Mouse (Mus musculus) large intestine, adult 2 months (tissue): Measurements from ENCODE around the gene Usp33. TPM values are rescaled to one million over a fixed set of nuclear protein-coding genes. Genes with fewer than 3 reads are reported as not detected.

Source experiments
- DNase-seq: peaks from one replicate; pipeline ENCODE4 v3.0.0-alpha.2; 2012; ENCODE audit warnings: low read depth, low spot score
- WGBS: fragments of 180-500 bp; shearing (Covaris S2); methylation state at CpG from one replicate; pipeline ENCODE4 v1.1.7; 2018; 5-methylcytosine and 5-hydroxymethylcytosine counted together
- polyA plus RNA-seq: library from polyadenylated mRNA; depleted of rRNA; stranded (reverse); fragments of >200 nt; gene quantifications from 2 replicates; pipeline ENCODE4 v1.2.3, GENCODE M21; 2012; rRNA removed

Usp33 gene
- polyA plus RNA-seq, 1 experiment: 12.3 TPM

- 19% methylated on average over 9 of the region's 9 CpGs for WGBS
Observed at GRCm38 (mm10) chr3:152397335-152397940, 51.2 kb downstream of the Usp33 start.

DNA sequence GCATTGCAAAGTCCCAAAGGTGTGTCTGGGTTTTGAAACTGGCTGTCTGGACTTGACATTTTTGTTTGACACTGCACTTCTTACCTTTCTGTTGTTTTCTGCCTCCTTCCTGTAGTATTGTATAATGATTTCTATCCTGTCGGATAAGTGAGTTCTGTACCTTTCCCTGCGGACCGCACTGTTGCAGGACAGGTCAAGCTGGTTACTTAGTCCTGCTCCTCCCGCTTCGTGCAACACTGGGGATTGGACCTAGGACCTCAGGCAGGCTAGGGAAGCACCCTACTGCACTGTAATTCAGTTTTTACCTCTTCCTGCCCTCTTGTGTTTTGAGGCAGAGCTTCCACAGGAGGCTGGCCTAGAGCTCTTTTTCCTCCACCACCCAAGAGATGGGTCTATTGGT lies 54.2 kb downstream of the Usp33 start:
- WGBS: 38% methylated on average over 5 of the region's 5 CpGs
- no peak for DNase-seq

More at GRCm38 (mm10) chr3:152397335-152397940, 51.2 kb downstream of the Usp33 start:
- DNase-seq: no peak

DNA sequence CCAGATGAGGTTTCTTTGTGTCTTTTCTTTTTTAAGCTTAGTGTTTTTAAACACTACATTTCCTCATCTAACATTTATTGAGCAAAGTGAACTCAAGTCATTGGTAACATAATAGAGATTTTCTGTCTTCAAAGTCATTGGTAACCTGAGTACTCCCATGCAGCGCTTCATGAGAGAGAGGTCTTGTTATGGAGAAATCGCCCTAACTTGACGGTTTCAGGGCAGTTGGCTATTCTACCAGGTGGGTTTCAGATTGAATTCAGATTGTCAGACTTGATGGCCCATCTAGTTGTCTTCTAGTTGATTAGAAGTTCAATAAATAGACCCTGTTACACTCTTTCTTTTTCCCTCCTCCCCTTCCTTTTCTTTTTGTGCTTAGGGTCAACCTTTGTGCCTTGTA lies 54.6 kb downstream of the Usp33 start:
- DNase-seq: no peak
- whole genome bisulfite sequencing: 91% methylated on average over 3 of the region's 3 CpGs

- WGBS: 75% methylated on average over 7 of the region's 7 CpGs
Observed at GRCm38 (mm10) chr3:152401964-152402670, 55.8 kb downstream of the Usp33 start.

GRCm38 (mm10) chr3:152402671-152403066 lies 56.4 kb downstream of the Usp33 start:
- DNase-seq: no peak
- 62% methylated on average over 3 of the region's 3 CpGs for WGBS

More at GRCm38 (mm10) chr3:152401964-152402670, 55.8 kb downstream of the Usp33 start:
- DNase-seq: no peak

DNA sequence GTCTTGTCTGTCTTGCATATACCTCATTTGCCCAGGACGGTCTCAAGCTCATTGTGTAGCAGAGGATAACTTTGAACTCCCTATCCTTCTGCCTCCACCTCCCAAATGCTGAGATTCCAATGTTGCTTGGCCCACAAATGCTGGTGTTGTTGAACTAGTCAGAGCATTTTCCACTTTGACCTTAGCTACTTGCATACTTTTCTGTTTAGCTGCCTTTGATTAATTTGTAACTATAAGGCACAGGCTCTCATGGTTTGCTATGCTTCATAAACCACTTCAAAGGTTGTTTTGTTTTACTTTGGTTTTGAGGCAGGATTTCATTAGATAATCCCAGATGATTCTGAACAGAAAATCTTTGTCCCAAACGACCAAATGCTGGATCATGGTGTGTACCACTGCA lies 57.5 kb downstream of the Usp33 start:
- WGBS: 49% methylated on average over 2 of the region's 2 CpGs
- no peak for DNase-seq

DNA sequence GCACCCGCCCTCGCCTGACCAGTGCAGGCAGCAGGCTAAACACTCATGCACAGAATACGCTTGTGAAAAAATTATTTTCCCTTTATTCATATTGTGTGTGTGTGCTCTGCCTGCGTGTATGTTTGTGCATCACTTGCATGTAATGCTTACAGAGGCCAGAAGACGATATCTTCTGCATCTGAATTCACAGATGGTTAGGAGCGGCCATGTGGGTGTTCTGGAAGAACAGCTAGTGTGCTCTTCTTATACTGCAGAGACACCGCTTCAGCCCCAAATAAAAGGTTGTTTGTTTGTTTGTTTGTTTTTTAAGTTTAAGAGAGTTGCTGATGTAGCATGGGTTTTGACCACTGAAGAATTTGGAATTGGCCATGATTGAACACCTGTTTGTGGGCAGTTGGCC lies 59.1 kb downstream of the Usp33 start:
- DNase-seq: no peak
- 88% methylated on average over 7 of the region's 7 CpGs for WGBS

GRCm38 (mm10) chr3:152405978-152406640 lies 59.8 kb downstream of the Usp33 start:
- WGBS: 34% methylated on average over 4 of the region's 4 CpGs
- no peak for DNase-seq

DNA sequence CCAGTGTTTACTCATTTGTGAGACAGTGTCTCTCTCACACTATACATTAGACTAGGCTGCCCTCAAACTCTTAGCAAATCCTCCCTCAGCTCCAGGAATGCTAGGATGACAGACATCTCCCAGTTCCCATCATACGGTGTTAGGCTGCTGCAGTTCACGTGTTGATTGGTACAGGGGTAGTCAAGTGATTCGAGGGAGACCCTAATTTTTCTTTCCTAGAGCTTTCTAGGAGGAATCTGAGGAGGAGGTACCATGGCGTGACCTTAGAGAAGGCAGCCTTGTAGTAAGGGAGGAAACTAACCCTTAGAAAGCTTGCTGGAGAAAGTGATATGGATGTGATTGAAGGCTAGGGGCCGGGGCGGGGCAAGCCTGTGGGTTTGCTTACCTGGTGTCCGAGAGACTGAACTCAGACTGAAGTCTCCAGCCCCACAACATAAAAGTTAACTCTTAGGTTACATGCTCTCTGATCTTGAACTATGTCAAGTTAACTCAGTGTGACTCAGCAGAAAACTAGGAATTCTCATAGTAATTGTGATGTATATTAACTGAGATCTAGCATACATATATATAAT lies 64.8 kb downstream of the Usp33 start:
- 73% methylated on average over 7 of the region's 7 CpGs for WGBS
- no peak for DNase-seq

DNA sequence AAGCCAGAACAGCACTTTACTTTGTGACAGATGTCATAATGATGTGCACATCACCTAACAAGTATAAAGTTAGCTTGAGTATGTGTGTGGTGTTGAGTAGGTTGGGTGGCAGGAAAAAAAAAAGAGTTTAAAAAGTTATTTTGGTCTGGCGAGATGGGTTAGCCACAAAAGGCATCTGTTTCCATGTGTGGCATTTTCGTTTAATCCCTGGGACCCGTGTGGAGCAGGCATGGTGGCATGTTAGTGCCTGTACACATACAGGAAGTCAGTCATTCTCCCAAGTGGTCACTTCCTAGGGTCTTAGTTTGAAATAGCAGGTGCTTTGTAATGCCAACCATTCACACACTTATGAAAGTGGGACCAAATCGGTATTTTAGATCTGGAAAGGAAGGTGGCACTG lies 66.1 kb downstream of the Usp33 start:
- DNase-seq: no peak
- 78% methylated on average over 4 of the region's 4 CpGs for WGBS

DNA sequence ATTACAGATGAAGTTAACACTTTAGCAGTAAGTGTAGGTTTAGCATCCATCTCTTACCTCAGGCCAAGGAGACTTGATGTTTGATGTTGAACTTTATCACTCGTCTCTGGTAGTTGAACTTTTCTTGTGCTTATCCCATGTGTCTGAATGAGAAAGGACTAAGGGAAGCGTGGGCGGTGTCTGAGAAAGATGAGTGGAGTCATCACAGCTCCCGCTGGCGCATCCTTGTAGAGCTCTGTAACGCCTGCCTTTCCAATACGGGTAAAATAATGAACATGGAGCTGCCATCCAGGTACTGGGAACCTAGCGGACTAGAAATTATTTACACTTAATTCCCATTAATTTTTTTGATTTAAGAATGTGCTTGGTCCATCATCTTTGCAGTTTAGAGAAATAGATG lies 82.6 kb downstream of the Usp33 start:
- 92% methylated on average over 8 of the region's 8 CpGs for WGBS

DNA sequence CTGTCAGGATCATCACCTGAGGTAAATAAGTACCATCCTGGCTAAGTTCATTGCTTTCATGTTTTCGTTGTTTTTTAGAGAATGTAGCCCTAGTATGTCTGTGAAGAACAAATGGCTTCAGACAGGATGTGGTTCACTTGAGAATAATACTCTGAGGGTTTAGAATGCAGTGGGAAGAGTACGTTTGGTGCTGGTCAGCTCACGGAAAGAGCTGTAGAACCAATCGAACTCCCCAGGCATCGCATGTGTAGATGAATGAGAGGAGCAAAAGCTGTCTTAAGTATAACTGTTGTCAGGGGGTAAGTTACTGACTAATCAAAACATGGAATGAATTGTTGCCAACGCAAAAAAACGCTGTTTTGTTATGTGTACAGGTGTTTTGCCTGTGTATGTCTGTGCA lies 86.4 kb downstream of the Usp33 start:
- DNase-seq: no peak
- WGBS: 91% methylated on average over 7 of the region's 7 CpGs

More for the DNA sequence above, 82.6 kb downstream of the Usp33 start:
- no peak for DNase-seq

DNA sequence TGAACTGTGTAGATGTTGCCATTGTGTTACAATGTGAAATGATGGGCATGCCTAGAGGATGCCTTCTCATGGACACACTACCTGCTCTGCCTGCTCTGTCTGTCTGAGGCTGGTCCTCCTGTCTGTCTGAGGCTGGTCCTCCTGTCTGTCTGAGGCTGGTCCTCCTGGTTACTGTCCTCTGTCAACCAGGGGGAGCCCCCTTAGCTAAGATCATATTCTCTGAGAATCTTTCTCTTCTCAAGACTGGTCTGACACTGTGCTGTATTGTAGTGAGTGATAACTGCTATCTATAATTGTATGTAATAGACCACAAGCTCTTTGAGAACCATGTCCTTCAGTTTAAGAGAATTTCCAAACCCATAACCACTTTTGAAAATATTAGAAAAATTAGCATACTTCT lies 89.3 kb downstream of the Usp33 start:
- no peak for DNase-seq

- WGBS: 94% methylated on average over 7 of the region's 7 CpGs
Observed at GRCm38 (mm10) chr3:152438068-152438467, 91.8 kb downstream of the Usp33 start.

GRCm38 (mm10) chr3:152442795-152443194 lies 96.5 kb downstream of the Usp33 start:
- WGBS: 93% methylated on average over 4 of the region's 4 CpGs
- no peak for DNase-seq

More at GRCm38 (mm10) chr3:152438068-152438467, 91.8 kb downstream of the Usp33 start:
- DNase-seq: no peak

Other genes starting within 250 kb of the Usp33 start
- 158 TPM in 2 replicates for gene Gipc2, start 180.2 kb upstream of the Usp33 start, polyA plus RNA-seq
- gene Dnajb4, start 136.2 kb upstream of the Usp33 start, polyA plus RNA-seq: 3.5 and 3.7 TPM in 2 replicates
- 37.5 and 57.3 TPM in 2 replicates for gene Fubp1, start 136.1 kb upstream of the Usp33 start, polyA plus RNA-seq
- 0.18 and 0.40 TPM in 2 replicates for gene Nexn, start 80.1 kb upstream of the Usp33 start, polyA plus RNA-seq
- 4.3 and 6.0 TPM in 2 replicates for gene Miga1, start 6.1 kb upstream of the Usp33 start, polyA plus RNA-seq
- 15.8 TPM in 2 replicates for gene Zzz3, start 49.0 kb downstream of the Usp33 start, polyA plus RNA-seq